Mouse (Mus musculus): ENCODE results near the gene Ctr9.

GRCm38 (mm10) chr7:110988081-110988480 is 40.7 kb upstream of the Ctr9 start:
- TF ChIP-seq CTCF (conservative IDR thresholded peaks at IDR 0.05; ENCODE audit: low read length), result no peak
- TF ChIP-seq POU5F1 (IDR thresholded peaks at IDR 0.05; ENCODE audit: borderline replicate concordance, low read length), result no peak
